Mouse (Mus musculus) splenic B cell, adult 2 months (primary cell): Measurements from ENCODE around the gene Zhx3.

Source experiments
- DNase-seq: peaks from one replicate; pipeline ENCODE4 v3.0.0-alpha.2; 2011; ENCODE audit warnings: low read depth, low spot score
- H3K27me3 ChIP-seq: 2 replicates; pipeline ENCODE4 v1.6.1; 2012; ENCODE audit warnings: mild to moderate bottlenecking, low read length, moderate library complexity, mixed read lengths; ENCODE audit not compliant: control insufficient read depth, poor library complexity, insufficient read depth, severe bottlenecking
- H3K36me3 ChIP-seq: 2 replicates; pipeline ENCODE4 v1.6.1; 2012; ENCODE audit warnings: mild to moderate bottlenecking, low read length, moderate library complexity, mixed read lengths; ENCODE audit not compliant: control insufficient read depth, poor library complexity, insufficient read depth, severe bottlenecking

Zhx3 gene

DNA sequence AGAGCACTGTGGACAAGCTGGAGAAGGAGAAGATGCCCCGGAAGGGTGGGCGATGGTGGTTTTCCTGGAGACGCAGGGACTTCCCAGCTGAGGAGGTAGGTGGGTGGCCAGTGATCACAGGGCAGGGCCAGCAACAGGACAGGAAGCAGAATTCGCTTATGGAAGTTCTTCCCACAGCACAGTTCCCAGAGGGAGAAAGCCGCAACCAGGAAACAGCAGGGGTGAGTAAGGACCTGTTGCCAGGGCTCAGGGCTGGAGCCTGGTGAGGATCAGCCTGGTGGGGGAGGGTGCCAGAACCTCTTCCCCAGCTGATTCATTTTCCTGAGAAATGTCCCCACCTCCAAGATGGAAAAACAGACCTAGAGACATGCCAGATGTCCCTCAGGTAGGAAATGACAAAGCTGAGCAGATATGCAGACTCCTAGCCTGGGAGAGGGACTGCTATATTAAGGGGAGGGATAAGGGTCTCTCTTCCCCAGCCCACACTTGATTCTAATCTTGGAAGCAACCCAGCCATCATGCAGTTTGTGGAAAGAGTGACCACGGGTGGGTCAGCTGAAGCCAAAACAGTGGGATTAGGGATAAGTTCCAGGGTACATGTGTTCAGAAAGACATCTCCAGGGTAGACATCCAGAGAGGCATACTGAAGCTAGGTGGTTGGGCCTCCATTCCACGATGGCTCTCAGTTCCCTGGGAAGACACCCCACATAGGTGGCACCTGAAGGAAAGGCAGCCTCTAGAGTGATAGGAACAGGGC, 29.0 kb upstream of the Zhx3 start:
- no peaks in the 10 kb centered on the region for H3K27me3 ChIP-seq
- no peak for DNase-seq
- H3K36me3 ChIP-seq = no peaks in the 10 kb centered on the region

GRCm38 (mm10) chr2:160891697-160892096, 18.9 kb upstream of the Zhx3 start:
- Histone ChIP-seq H3K36me3 (no peaks in the 10 kb centered on the region), H3K27me3 (no peaks in the 10 kb centered on the region)
- no peak for DNase-seq

DNA sequence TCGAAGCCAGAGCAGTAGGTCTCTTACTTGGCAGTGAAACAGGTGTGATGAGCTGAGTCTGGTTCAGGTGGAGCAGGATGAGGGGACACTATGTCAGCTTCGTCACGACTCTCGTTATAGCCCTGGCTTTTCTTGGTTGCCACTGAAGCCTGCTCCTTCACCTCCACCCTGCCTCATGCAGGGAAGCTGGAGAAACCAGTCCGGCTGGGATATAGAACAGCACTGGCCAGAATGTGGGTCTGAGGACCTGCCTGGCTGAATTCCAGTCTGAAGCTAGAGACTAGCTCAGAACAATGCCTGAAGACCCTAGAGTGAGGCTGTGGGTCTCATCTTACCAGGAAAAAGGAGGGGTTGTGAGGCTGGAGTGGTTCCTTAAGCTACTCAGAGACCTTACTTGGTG, 18.2 kb upstream of the Zhx3 start:
- no peak for DNase-seq
- no peaks in the 10 kb centered on the region for H3K36me3 ChIP-seq

GRCm38 (mm10) chr2:160887859-160888258, 15.1 kb upstream of the Zhx3 start:
- Histone ChIP-seq H3K36me3 (no peaks in the 10 kb centered on the region), H3K27me3 (no peaks in the 10 kb centered on the region)
- peak; percentile 34 for DNase-seq

More for the DNA sequence above, 18.2 kb upstream of the Zhx3 start:
- no peaks in the 10 kb centered on the region for H3K27me3 ChIP-seq

DNA sequence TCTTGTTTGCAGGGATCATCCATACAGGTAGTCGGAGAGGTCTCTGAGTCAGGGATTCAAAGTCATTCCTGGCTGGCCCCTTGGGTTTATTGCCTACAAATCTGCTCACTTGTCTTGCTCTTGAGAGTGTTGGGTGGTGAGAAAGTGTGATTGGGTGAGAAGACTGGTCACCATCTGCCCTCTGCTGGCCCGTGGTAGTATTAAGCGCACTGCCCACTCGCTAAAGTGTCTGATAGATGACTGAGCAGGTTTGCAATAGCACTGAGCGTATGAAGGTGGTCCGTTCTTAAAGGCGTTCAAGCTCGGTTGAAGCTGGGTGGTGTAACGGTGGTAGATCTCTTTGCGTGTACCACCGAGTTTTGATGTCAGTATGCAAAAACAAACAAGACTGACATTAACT, 14.5 kb upstream of the Zhx3 start:
- Histone ChIP-seq H3K27me3 (no peaks in the 10 kb centered on the region), H3K36me3 (no peaks in the 10 kb centered on the region)
- DNase-seq = peak; percentile 85

- Histone ChIP-seq H3K36me3 (no peaks in the 10 kb centered on the region), H3K27me3 (no peaks in the 10 kb centered on the region)
- no peak for DNase-seq
Observed at GRCm38 (mm10) chr2:160886221-160886620, 13.4 kb upstream of the Zhx3 start.

DNA sequence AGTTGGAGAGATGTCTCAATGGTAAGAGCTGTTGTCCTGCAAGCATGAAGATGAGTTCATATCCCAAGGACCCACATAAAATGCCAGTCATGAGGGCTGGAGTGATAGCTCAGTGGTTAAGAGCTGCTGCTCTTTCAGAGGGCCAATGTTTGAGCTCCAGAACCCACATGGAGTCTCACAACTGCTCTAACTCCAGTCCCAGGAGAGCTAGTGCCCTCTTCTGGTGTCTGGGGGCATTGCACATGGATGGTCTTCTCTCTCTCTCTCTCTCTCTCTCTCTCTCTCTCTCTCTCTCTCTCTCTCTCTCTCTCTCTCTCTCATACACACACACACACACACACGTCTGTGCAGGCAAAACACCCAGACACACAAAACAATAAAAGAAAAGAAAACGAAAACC, 12.0 kb upstream of the Zhx3 start:
- peak; percentile 78 for DNase-seq
- no peaks in the 10 kb centered on the region for H3K27me3 ChIP-seq

DNA sequence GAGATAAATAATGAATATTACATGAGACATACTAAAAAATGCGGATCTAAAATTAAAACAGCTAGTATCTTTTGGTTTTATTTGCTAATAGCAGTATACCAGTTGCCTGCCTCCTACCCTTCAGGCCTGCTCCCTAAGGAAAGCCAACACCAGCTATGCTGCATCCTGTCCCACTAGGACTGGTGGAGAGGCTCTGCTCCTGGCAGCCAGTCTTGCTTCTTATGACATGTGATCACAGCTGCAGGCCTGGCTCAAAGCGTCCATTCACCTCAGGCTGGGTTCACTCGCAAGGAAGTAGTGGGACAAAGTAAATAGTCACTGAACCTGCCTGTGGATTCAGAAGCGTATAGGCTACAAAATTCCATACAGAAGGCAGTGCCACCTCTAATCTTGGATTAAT, 11.1 kb upstream of the Zhx3 start:
- no peaks in the 10 kb centered on the region for H3K36me3 ChIP-seq
- no peak for DNase-seq
- H3K27me3 ChIP-seq = no peaks in the 10 kb centered on the region

More for the DNA sequence above, 12.0 kb upstream of the Zhx3 start:
- H3K36me3 ChIP-seq = no peaks in the 10 kb centered on the region

DNA sequence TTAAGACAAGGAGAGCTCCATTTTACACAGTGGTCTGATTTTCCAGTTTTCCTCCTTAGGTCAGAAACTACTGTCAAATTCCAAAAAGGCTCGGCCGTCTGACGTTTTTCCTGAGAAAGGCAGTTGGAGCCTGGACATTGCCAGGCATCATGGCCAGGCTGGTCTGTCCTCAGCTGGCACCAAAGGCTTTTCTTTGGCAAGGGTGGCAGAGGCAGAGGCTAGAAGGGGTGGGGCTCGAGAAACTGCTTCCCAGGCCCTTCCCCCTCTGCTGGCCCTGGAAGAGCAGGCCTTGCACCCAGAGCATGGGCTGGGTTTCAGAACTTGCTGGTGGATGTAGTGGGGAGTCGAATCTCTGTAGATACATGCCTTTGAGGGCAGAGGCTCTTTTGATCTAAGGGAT, 9.6 kb upstream of the Zhx3 start:
- Histone ChIP-seq H3K36me3 (no peaks in the 10 kb centered on the region), H3K27me3 (no peaks in the 10 kb centered on the region)
- DNase-seq = no peak

DNA sequence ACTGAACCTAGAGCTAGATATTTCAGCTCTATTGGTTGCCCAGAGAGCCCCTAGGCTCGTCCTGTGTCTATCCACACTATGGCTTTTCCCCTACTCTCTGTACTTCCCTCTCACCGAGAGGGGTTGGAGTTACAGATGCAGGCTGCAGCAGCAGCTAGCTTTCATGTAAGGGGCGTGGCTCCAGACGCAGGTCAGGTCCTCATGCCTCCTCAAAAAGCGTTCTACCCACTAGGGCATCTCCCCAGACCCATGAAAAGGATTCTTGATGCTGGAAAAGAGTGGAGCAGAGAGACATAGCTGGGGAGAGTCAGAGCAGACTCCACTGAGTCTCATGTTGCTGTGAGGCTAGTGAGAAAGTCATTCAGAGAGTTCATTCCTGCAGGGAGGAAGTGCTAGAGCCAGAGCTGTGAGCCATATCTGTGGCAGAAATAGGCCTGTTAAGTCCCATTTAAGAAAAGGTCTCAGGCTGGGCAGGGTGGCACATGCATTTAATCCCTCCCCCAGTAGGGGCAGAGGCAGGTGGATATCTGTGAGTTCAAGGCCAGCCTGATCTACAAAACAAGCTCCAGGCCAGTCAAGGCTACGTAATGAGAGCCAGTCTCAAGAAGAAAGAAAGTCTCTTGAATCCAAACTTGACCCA, 8.8 kb upstream of the Zhx3 start:
- no peaks in the 10 kb centered on the region for H3K36me3 ChIP-seq
- no peaks in the 10 kb centered on the region for H3K27me3 ChIP-seq
- DNase-seq = no peak

DNA sequence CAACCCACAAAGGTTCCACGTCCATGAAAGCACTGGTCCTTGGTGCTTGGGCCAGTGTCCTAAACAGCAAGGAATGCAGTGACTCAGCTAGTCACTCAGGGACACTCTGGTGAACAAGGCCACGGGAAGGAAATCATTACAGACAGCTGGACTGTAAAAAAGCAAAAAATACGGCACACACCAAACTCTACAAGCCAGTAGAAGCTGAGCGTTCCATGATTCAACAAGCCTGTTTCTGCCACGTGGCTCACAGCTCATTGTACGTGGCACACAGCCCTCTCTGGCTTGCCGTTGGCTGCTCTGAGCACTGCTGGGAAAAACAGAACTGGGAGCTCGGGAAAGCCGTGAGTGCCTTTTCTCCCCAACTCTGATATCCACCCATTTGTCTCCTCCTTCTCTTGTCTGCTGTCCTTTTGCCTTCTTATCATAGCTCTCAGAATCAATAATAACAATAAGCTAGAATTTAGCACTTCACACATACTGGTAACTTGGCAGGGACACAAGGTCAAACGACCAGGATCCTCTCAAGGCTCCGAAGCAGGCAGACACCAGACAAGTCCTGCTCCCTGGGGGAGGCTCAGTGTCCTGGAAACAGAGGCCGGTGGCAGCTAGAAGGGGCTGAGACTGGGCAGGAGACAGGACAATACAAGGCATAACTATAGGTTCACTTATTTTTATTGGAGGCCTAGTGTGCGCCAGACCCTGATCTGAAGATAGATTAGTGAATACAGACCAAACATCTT, 7.8 kb upstream of the Zhx3 start, which contains the start of gene Lpin3:
TSS of gene Lpin3 (plus strand) at position 218 of the 743 bp plus-strand sequence.
- Histone ChIP-seq H3K27me3 (no peaks in the 10 kb centered on the region), H3K36me3 (no peaks in the 10 kb centered on the region)
- DNase-seq = no peak

DNA sequence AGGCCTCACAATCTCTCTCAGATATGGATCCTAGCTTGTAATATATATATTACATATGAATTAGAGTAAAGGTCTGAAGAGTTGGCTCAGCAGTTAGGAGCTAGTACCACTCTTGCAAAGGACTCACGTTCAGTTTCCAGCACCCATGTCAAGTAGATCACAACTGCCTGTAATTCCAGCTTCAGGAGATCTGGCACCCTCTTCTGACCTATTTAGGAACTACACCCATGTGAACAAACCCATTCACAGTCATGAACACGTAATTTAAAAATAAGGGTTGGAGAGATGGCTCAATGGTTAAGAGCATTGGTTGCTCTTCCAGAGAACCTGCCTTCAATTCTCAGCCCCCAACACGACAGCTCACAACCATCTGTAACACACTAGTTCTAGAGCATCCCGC, 3.3 kb upstream of the Zhx3 start:
- peak; percentile 68 for DNase-seq
- no peaks in the 10 kb centered on the region for H3K36me3 ChIP-seq

GRCm38 (mm10) chr2:160874231-160874877, 1.6 kb upstream of the Zhx3 start:
- no peaks in the 10 kb centered on the region for H3K27me3 ChIP-seq
- H3K36me3 ChIP-seq = no peaks in the 10 kb centered on the region
- no peak for DNase-seq

More for the DNA sequence above, 3.3 kb upstream of the Zhx3 start:
- no peaks in the 10 kb centered on the region for H3K27me3 ChIP-seq

DNA sequence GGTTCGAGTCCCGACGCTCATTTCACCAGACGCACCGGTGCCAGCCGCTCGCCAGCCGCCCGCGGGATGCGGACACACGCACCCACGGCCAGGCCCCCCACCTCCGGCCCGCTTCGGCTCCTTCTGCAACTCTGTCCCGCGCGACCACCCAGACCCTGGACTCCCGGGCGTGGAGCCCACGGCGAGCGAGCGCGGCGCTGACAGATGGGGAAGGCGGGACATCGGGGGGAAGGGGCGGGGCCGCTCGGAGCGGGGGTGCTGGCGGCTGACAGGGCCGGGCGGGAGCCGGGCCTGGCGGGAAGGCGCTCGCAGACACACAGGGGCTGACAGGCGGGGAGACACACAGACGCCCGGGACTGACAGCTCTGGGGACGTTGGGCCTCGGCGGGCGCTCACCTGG, 403 bp downstream of the Zhx3 start:
- H3K36me3 ChIP-seq = no peaks in the 10 kb centered on the region
- DNase-seq = peak; percentile 73
- no peaks in the 10 kb centered on the region for H3K27me3 ChIP-seq

- Histone ChIP-seq H3K27me3 (no peaks in the 10 kb centered on the region), H3K36me3 (no peaks in the 10 kb centered on the region)
- no peak for DNase-seq
Observed at GRCm38 (mm10) chr2:160871310-160871709, 1.5 kb downstream of the Zhx3 start.
